Mouse (Mus musculus) telencephalon, adult 2 months (tissue): ENCODE results near the gene Klhdc3.

Experiments used
- DNase-seq: peaks from one replicate; pipeline ENCODE4 v3.0.0-alpha.2; 2011; ENCODE audit warnings: low read depth, low spot score

Gene Klhdc3

GRCm38 (mm10) chr17:46702100-46702499 lies 21.4 kb upstream of the Klhdc3 start:
- no peak for DNase-seq

GRCm38 (mm10) chr17:46701489-46701888 lies 20.8 kb upstream of the Klhdc3 start:
- no peak for DNase-seq

DNA sequence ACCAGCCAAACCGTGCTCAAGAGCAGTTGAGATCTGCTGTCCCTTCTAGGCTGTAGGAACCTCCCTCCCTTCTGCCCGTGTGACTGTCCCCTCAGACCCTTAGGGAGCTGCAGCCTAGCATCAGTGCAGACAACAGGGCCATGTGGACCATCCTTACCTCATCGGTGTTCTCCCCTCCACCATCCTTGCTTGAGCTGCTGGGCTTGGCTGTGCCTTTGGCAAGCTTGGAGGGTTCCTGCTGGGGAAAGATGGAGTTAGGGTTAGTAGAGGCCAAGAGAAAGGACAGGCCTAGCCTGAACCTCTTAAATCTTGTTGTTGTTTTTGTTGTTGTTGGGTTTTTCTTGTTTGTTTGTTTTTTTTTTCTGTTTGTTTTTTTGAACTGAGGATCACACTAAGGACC lies 19.2 kb upstream of the Klhdc3 start:
- no peak for DNase-seq

DNA sequence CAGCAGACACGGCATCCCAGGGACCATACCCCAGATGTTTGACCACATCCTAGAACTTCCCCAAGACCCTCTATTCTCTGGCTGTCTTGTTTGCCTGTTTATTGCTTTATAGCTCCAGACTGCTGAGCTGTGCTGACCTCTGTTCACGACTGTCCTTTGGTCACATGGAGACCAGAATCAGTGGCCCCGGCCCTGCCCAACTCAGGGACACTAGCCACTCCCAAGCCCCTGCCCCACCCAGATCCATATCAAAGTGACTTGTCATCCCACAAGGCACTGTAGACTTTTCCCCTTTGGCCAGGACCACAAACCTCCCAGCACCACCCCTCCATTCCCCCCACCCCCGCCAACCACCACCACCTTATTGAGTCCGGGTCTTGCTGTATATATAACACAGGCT lies 18.5 kb upstream of the Klhdc3 start:
- no peak for DNase-seq

DNA sequence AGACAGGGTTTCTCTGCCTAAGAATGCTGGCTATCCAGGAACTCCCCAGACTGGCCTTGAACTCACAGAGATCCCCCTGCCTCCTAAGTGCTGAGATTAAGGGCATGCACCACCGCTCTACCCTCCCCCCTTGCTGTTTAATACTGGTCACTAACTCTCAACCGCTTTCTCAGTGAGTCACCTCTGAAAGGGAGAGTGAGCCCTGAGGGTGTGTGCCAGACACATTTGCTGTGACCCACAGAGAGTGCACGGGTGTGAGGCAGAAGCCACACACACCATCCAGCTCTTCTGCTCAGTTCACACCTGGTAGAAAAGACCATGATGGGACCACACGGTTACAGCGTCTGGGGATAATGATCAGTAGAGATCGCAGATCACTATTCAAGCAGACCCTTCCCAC lies 17.8 kb upstream of the Klhdc3 start:
- no peak for DNase-seq

DNA sequence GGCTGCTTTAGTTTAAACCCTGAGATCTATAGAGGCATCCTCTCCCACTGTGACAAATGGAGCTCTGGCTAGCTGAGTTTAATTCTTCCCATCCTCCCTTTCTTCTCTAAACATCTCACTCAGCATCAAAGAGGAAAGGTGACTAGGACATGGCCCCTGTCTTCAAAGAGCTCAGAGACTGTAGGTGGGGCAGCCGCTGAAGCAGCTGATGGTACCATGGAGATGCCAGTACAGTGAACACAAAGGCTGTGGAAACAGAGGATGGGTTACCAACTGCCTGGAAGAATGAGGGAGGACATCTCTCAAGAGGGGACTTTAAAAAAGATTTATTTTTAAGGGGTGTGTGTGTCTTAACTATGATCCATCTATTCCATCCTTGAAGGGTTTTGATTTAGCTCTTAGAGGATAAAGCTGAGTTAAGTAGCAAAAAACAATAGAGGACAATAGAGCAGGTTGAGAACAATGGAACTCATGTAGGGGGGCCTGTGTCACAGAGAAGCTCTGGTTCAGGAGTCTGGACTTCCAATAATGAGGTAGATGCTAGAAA lies 13.9 kb upstream of the Klhdc3 start:
- DNase-seq = no peak

DNA sequence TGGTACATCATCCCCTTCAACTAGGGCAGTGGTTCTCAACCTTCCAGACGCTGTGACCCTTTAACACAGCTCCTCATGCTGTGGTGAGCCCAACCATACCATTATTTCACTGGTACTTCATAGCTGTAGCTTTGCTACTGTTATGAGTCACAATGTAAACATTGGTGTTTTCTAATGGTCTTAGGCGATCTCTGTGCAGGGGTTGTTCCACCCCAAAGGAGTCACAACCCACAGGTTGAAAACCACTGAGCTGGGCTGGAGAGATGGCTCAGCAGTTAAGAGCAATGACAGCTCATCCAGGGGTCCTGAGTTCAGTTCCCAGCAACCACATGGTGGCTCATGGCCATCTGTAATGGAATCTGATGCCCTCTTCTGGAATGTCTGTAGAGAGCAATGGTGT lies 10.7 kb upstream of the Klhdc3 start:
- DNase-seq = no peak

- DNase-seq = no peak
Observed at GRCm38 (mm10) chr17:46690665-46691064, 10.0 kb upstream of the Klhdc3 start.

DNA sequence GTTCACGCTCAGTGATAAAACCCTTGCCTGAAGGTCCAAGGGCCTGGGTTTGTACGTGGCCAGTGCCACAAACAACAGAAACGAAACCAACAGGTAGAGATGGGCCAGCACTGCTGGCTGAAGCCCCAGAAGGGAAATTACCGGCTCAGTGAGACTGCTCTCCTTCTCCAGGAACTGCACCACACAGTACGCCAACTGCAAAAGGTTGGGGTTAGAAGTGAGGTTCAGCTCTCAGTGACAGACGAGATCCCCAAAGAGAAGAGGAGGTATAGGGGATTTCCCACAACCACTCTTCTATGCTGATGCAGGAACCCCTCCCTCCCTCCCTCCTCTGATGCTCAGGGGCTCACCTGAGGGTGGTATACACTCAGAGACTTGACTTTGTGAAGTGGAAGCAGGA lies 5.2 kb upstream of the Klhdc3 start:
- DNase-seq = no peak

GRCm38 (mm10) chr17:46682654-46683389 lies 2.1 kb upstream of the Klhdc3 start:
- no peak for DNase-seq

GRCm38 (mm10) chr17:46681466-46682118 lies 878 bp upstream of the Klhdc3 start:
- DNase-seq = no peak

GRCm38 (mm10) chr17:46679843-46680759 lies 613 bp downstream of the Klhdc3 start:
- no peak for DNase-seq

DNA sequence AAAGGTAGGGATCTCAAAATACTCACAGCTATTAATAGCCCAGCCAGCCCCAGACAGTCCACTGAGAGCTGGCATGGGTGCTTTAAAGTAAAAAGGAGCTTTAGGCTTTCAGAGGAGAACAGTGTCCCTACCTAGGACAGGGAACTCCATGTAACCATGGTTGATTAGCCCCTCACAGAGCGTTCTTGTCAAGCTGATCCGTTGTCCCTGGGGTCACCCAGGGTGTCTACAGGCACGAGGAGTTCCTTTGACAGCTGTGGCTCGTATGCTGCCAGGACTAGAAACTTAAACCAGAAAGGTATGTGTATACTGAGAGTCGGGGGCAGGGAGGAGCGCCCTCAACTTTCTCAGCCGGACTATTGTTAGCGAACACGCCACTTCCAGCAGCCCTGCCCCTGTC lies 1.8 kb downstream of the Klhdc3 start:
- DNase-seq = no peak

DNA sequence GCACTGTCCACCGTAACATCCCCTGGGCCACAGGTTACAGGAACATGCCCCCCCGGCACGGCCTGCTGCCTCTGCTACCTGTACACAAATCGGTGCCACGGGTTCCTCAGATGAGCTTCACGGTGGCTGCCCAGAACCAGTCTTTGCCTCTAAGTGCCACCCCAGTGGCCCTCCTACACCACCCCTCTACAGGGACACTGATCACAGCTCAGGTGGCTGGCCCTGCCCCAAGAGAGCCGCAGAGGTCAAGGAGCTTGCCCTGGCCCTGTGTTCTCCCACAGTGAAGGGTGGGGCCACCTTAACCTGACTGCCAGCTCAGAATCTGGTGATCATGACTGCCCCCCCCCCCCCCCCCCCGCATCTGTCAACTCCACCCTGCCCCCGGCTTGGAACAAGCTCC lies 2.3 kb downstream of the Klhdc3 start, which contains the start of gene Mea1:
Mea1 (plus strand) TSS at position 378 of the 400 bp plus-strand sequence.
- no peak for DNase-seq

- DNase-seq = no peak
Observed at GRCm38 (mm10) chr17:46674530-46675283, 6.0 kb downstream of the Klhdc3 start.

DNA sequence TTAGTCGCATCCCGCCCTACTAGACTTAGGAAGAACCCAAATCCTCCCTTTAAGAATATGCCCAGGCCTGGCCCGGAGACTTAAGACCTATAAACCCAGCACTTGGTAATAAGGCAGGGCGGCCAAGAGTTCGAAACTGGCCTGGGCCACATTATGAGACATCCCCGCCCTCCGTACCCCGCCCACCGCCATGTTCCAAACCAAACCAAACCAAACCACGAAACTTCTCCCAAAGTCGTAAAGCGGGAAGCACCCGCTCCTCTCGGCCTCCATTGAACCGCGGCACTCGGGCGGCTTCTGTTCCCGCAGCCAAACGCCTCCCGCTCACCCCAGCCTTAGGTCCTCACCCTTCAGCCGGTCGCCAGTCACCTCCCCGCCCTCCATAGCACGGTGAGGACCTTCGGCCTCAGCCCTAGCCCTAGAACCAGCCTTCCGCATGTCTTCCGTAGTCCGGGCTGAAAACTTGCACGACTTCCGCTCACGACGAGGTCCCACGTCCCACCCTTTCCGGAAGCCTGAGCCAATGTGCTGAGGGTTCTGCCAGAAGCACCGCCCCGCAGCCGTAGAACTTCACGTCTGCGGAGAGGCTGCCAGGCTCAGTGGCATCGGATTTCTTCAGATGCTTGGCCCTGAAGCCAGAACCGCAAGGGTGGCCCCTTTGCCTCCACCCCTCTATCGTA lies 6.7 kb downstream of the Klhdc3 start, which contains the start of gene Rrp36:
Rrp36 (minus strand) TSS at position 503 of the 680 bp plus-strand sequence.
- peak; percentile 88 for DNase-seq

- DNase-seq = no peak
Observed at GRCm38 (mm10) chr17:46669911-46670310, 10.8 kb downstream of the Klhdc3 start.

GRCm38 (mm10) chr17:46667712-46668111 lies 13.0 kb downstream of the Klhdc3 start:
- DNase-seq = no peak

DNA sequence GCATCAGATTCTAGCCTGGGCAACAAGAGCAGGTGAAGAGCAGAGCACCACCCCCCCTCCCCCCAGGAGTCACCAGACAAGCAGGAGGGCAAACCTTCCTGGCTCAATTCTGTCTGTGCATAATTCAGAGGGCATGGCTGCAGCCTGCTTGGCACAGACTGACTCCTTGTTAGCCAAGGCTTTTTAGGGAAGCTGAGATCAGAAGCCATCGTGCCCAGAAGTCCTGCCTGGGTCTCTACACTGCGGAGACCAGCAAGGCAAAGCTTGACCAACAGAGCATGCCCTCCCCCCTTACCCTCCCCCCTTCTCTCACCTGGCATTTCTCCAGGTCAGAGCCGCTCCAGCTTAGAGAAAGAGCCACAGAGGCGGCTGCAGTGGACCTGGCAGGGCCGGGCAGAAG lies 18.0 kb downstream of the Klhdc3 start:
- no peak for DNase-seq

DNA sequence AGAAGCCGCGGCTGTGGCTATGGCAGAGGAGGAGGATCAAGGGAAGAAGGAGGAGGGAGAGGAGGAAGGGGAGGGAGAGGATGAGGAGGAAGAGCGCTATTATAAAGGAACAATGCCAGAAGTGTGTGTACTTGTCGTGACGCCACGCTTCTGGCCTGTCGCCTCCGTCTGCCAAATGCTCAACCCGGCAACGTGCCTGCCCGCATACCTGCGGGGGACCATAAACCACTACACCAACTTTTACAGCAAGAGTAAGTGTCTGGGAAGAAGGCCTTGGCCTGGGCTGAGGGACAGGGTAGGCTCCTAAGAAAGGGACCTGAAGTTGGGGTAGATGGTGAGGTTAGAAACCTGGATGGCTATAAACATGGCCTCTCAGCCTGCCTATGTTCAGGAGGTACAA lies 18.7 kb downstream of the Klhdc3 start:
- no peak for DNase-seq

DNA sequence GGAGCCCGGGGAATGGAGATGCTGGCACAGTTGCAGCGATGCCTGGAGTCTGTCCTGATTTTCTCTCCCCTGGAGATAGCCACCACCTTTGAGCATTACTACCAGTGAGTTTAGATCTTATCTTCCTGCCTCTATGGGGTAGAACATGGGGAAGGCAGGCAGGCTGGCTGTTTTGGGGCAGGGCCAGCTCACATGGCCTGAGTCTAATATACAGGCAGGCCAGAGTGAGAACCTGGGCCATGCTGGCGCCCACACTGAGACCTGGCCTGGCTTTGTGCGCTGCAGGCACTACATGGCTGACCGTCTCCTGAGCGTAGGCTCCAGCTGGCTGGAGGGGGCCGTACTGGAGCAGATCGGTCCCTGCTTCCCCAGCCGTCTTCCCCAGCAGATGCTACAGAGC lies 19.4 kb downstream of the Klhdc3 start:
- DNase-seq = no peak
